Mouse (Mus musculus) liver, postnatal 0 days (tissue): ENCODE measurements around the gene 1600002K03Rik.

Experiments used
- CTCF ChIP-seq: sonication (generic); IDR thresholded peaks from 2 replicates; pipeline ENCODE4 v1.5.1; 2016; ENCODE audit warnings: antibody characterized with exemption, low read depth
- EP300 ChIP-seq: IDR thresholded peaks from 2 replicates; pipeline ENCODE4 v1.6.1; 2016; ENCODE audit warnings: antibody characterized with exemption, low read depth, mild to moderate bottlenecking

DNA sequence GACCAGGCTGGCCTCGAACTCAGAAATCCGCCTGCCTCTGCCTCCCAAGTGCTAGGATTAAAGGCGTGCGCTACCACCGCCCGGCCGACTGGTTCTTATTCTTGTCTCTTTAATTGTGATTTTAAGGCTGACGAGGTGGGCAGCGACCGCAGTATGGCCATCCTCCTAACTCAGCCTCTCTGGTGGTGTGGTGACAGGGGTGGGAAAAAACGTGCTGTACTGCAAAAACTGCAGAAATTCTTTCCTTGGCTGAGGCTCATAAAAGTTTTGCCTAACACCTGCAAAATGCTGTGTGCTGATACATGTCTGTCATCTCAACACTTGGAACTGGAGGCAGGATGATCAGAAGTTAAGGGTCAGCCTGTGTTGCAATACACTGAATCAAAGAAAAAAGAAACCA is 614 bp downstream of the 1600002K03Rik start:
- TF ChIP-seq CTCF (no peak), EP300 (no peak)
